Mouse (Mus musculus) ovary, adult 18-20 months (tissue): Measurements from ENCODE around the gene Dennd1a.
A peak's percentile ranks its signal among the peaks of the same experiment; 100 is the strongest.

Experiments
- DNase-seq: peaks from one replicate; pipeline ENCODE4 v3.0.0; 2022; ENCODE audit warnings: low spot score, mixed read lengths

The Dennd1a gene

GRCm38 (mm10) chr2:38286733-38287551 lies at the start of gene Dennd1a:
TSS of gene Dennd1a (minus strand) at chr2:38287390.
- DNase-seq: peak; percentile 86

- no peak for DNase-seq
Measured at GRCm38 (mm10) chr2:38336606-38337005, 49.4 kb upstream of the Dennd1a start.

- DNase-seq: no peak
Measured at GRCm38 (mm10) chr2:38333586-38334119, 46.5 kb upstream of the Dennd1a start.

GRCm38 (mm10) chr2:38326671-38327070 lies 39.5 kb upstream of the Dennd1a start:
- no peak for DNase-seq

GRCm38 (mm10) chr2:38323380-38323779 lies 36.2 kb upstream of the Dennd1a start:
- no peak for DNase-seq

- no peak for DNase-seq
Measured at GRCm38 (mm10) chr2:38320911-38321310, 33.7 kb upstream of the Dennd1a start.

GRCm38 (mm10) chr2:38319086-38319485 lies 31.9 kb upstream of the Dennd1a start:
- no peak for DNase-seq

- no peak for DNase-seq
Measured at GRCm38 (mm10) chr2:38313399-38313798, 26.2 kb upstream of the Dennd1a start.

- no peak for DNase-seq
Measured at GRCm38 (mm10) chr2:38312921-38313320, 25.7 kb upstream of the Dennd1a start.

- DNase-seq: no peak
Measured at GRCm38 (mm10) chr2:38305152-38305551, 18.0 kb upstream of the Dennd1a start.

- no peak for DNase-seq
Measured at GRCm38 (mm10) chr2:38300941-38301340, 13.8 kb upstream of the Dennd1a start.

- DNase-seq: no peak
Measured at GRCm38 (mm10) chr2:38295939-38296338, 8.7 kb upstream of the Dennd1a start.

GRCm38 (mm10) chr2:38291526-38291925 lies 4.3 kb upstream of the Dennd1a start:
- DNase-seq: no peak

- no peak for DNase-seq
Measured at GRCm38 (mm10) chr2:38288226-38288625, 1.0 kb upstream of the Dennd1a start.

GRCm38 (mm10) chr2:38286433-38286732 lies 807 bp downstream of the Dennd1a start:
- DNase-seq: no peak

- DNase-seq: no peak
Measured at GRCm38 (mm10) chr2:38285781-38286432, 1.3 kb downstream of the Dennd1a start.

- DNase-seq: no peak
Measured at GRCm38 (mm10) chr2:38283961-38284360, 3.2 kb downstream of the Dennd1a start.

GRCm38 (mm10) chr2:38280376-38280775 lies 6.8 kb downstream of the Dennd1a start:
- no peak for DNase-seq

GRCm38 (mm10) chr2:38274973-38275372 lies 12.2 kb downstream of the Dennd1a start:
- DNase-seq: no peak

- no peak for DNase-seq
Measured at GRCm38 (mm10) chr2:38263653-38264052, 23.5 kb downstream of the Dennd1a start.

- no peak for DNase-seq
Measured at GRCm38 (mm10) chr2:38259052-38259451, 28.1 kb downstream of the Dennd1a start.

- no peak for DNase-seq
Measured at GRCm38 (mm10) chr2:38237616-38238015, 49.6 kb downstream of the Dennd1a start.

- no peak for DNase-seq
Measured at GRCm38 (mm10) chr2:38235593-38235992, 51.6 kb downstream of the Dennd1a start.
